Mouse (Mus musculus) G1E (cell line): ENCODE data around the gene Foxn3.

Source experiments
- CTCF ChIP-seq: IDR thresholded peaks from 2 replicates; pipeline ENCODE4 v1.5.1; 2012; ENCODE audit warnings: low read depth, low read length, inconsistent platforms, mixed read lengths
- POLR2AphosphoS5 ChIP-seq: IDR thresholded peaks from 2 replicates; pipeline ENCODE4 v1.6.1; 2012; ENCODE audit warnings: low read depth, low read length, inconsistent platforms; ENCODE audit not compliant: insufficient replicate concordance

GRCm38 (mm10) chr12:99361752-99362132 is 201.6 kb downstream of the Foxn3 start:
- TF ChIP-seq CTCF (no peak), POLR2AphosphoS5 (no peak)
